Mouse (Mus musculus): ENCODE results near the gene Plch2. TPM values are rescaled to one million over a fixed set of nuclear protein-coding genes. Genes with fewer than 3 reads are reported as not detected.

Plch2 gene
- polyA plus RNA-seq, 1 experiment from 2014 or later, result 2.4 TPM

- 73% methylated on average over 3 of the region's 3 CpGs for WGBS
- no peak overlapping the region; the same call in 1 of the 2 replicates for H3K9ac ChIP-seq (ENCODE audit: low read length)
- no peaks in the 10 kb centered on the region for H3K9me3 ChIP-seq (ENCODE audit: control insufficient read depth, low read length)
- no peak for DNase-seq (ENCODE audit: low spot score)
- H3K4me3 ChIP-seq (ENCODE audit: low read depth, low read length), result peak overlapping the region; percentile 97; the same call in 1 of the 2 replicates
- H3K4me2 ChIP-seq (ENCODE audit: low read depth, low read length, severe bottlenecking), result peak overlapping the region; percentile 87; the same call in 1 of the 2 replicates
- no peak overlapping the region for H3K27ac ChIP-seq (ENCODE audit: low read depth, low read length)
- no peak for ATAC-seq (replicated peaks; ENCODE audit: low FRiP score)
- H3K4me1 ChIP-seq (replicated peaks; ENCODE audit: control insufficient read depth, insufficient read depth, low read length), result peaks cover 14% of the 10 kb centered on the region; the same call in 1 of the 2 replicates
- peaks cover 4% of the 10 kb centered on the region; the same call in 1 of the 2 replicates for H3K27me3 ChIP-seq (ENCODE audit: control insufficient read depth, insufficient read depth, low read length)
- peaks cover 14% of the 10 kb centered on the region; the same call in 1 of the 2 replicates for H3K36me3 ChIP-seq (ENCODE audit: control insufficient read depth, insufficient read depth, low read length)
These were observed 90.7 kb downstream of the Plch2 start for GRCm38 (mm10) chr4:154965856-154966255.

DNA sequence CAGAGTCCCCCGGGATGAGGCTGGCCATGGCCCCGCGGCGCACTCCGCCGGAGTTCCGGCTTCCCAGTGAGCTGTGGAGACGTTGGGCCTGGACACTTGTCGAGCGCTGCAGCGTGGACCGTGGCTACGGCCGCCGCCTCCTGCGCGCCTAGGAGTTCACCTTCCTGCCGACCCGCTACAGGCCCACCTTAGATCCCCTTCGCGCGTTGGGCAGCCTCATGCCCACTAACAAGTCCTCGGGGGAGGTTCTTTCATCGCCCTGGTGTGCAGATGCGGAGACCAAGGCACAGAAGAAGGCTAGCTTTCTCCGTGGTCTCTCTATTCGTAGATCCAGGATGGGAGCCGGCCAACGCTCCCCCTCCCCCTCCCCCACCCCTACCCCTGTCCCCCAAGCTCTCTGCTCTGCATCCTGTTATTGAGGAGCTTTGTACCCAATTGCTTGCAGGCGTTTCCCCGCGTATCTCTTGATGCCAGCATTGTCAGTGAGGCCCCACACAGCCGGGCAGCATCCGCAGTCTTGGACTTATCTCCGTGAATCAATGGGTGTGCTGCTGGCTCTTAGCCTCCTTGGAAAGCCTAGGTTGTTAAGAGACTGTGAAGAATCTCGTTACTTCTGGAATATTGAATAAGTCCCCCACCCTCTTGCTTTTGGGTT, 91.9 kb downstream of the Plch2 start:
- H3K36me3 ChIP-seq (ENCODE audit: control insufficient read depth, insufficient read depth, low read length), result peaks cover 9% of the 10 kb centered on the region; the same call in 1 of the 2 replicates
- H3K27me3 ChIP-seq (ENCODE audit: control insufficient read depth, insufficient read depth, low read length), result peaks cover 5% of the 10 kb centered on the region; the same call in 1 of the 2 replicates
- peak overlapping the region; percentile 98 for H3K27ac ChIP-seq (ENCODE audit: low read depth, low read length)
- H3K4me2 ChIP-seq (ENCODE audit: low read depth, low read length, severe bottlenecking), result peak overlapping the region; percentile 87
- no peak for DNase-seq (ENCODE audit: low spot score)
- no peak for ATAC-seq (replicated peaks; ENCODE audit: low FRiP score)
- H3K4me1 ChIP-seq (replicated peaks; ENCODE audit: control insufficient read depth, insufficient read depth, low read length), result peaks cover 22% of the 10 kb centered on the region
- under 1% methylated on average over 36 of the region's 36 CpGs for WGBS
- H3K9ac ChIP-seq (ENCODE audit: low read length), result peak overlapping the region; percentile 99
- peak overlapping the region; percentile 97 for H3K4me3 ChIP-seq (ENCODE audit: low read depth, low read length)
- H3K9me3 ChIP-seq (ENCODE audit: control insufficient read depth, low read length), result no peaks in the 10 kb centered on the region

- H3K36me3 ChIP-seq (ENCODE audit: control insufficient read depth, insufficient read depth, low read length), result peaks cover 4% of the 10 kb centered on the region; the same call in 1 of the 2 replicates
These were observed 92.5 kb downstream of the Plch2 start, which contains the start of gene Pank4 for GRCm38 (mm10) chr4:154963901-154964580. TSS of gene Pank4 (plus strand) at chr4:154964123.

GRCm38 (mm10) chr4:154963190-154963836, 93.3 kb downstream of the Plch2 start:
- 12% methylated on average over 11 of the region's 11 CpGs for WGBS
- Histone ChIP-seq H3K27me3 (ENCODE audit: control insufficient read depth, insufficient read depth, low read length) (peaks cover 12% of the 10 kb centered on the region; the same call in 1 of the 2 replicates), H3K9me3 (ENCODE audit: control insufficient read depth, low read length) (no peaks in the 10 kb centered on the region), H3K9ac (ENCODE audit: low read length) (peak overlapping the region; percentile 99), H3K36me3 (ENCODE audit: control insufficient read depth, insufficient read depth, low read length) (peaks cover 4% of the 10 kb centered on the region; the same call in 1 of the 2 replicates), H3K4me1 (replicated peaks; ENCODE audit: control insufficient read depth, insufficient read depth, low read length) (peaks cover 35% of the 10 kb centered on the region), H3K27ac (ENCODE audit: low read depth, low read length) (peak overlapping the region; percentile 98), H3K4me3 (ENCODE audit: low read depth, low read length) (peak overlapping the region; percentile 97), H3K4me2 (ENCODE audit: low read depth, low read length, severe bottlenecking) (peak overlapping the region; percentile 87)
- DNase-seq (ENCODE audit: low spot score) (no peak), ATAC-seq (replicated peaks; ENCODE audit: low FRiP score) (0 out of 2 replicates have a peak, but pooled peaks have one; percentile 1)

More at GRCm38 (mm10) chr4:154963901-154964580, 92.5 kb downstream of the Plch2 start, which contains the start of gene Pank4:
- Histone ChIP-seq H3K27ac (ENCODE audit: low read depth, low read length) (peak within 1 kb of the TSS; percentile 98), H3K27me3 (ENCODE audit: control insufficient read depth, insufficient read depth, low read length) (peaks cover 11% of the 10 kb centered on the region; the same call in 1 of the 2 replicates), H3K4me1 (replicated peaks; ENCODE audit: control insufficient read depth, insufficient read depth, low read length) (peaks cover 28% of the 10 kb centered on the region), H3K4me3 (ENCODE audit: low read depth, low read length) (peak within 1 kb of the TSS; percentile 97), H3K9ac (ENCODE audit: low read length) (peak within 1 kb of the TSS; percentile 99), H3K4me2 (ENCODE audit: low read depth, low read length, severe bottlenecking) (peak within 1 kb of the TSS; percentile 87), H3K9me3 (ENCODE audit: control insufficient read depth, low read length) (no peaks in the 10 kb centered on the region)
- WGBS, result under 1% methylated on average over 63 of the region's 66 CpGs
- peak; percentile 81 for ATAC-seq (replicated peaks; ENCODE audit: low FRiP score)
- DNase-seq (ENCODE audit: low spot score), result peak; percentile 95

- DNase-seq (ENCODE audit: low spot score), result no peak
- 47% methylated on average over 7 of the region's 7 CpGs for WGBS
- no peak for ATAC-seq (replicated peaks; ENCODE audit: low FRiP score)
These were observed 93.9 kb downstream of the Plch2 start for GRCm38 (mm10) chr4:154962683-154963082.

DNA sequence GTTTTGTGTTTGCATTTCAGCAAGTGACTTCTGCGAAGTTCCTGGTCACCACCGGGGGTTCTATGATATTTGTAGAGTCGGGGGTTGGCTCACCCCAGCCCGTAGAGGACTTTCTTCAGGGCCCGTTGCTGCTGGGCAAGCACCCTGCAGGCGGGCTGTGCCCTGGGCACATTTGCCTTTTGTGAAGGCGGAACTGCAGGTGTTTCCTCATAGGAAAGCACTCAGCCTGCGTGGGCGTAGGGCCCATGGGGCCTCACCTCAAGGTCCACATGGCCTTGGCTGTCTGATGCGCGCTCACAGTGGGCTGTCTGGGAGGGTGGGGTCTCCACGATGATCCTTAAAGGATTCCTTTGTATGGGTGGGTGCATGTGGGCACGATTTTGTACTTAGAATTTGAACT, 94.7 kb downstream of the Plch2 start:
- Histone ChIP-seq H3K9me3 (ENCODE audit: control insufficient read depth, low read length) (no peaks in the 10 kb centered on the region), H3K4me2 (ENCODE audit: low read depth, low read length, severe bottlenecking) (peak overlapping the region; percentile 87), H3K4me3 (ENCODE audit: low read depth, low read length) (peak overlapping the region; percentile 97), H3K4me1 (replicated peaks; ENCODE audit: control insufficient read depth, insufficient read depth, low read length) (peaks cover 48% of the 10 kb centered on the region), H3K9ac (ENCODE audit: low read length) (peak overlapping the region; percentile 99), H3K27me3 (ENCODE audit: control insufficient read depth, insufficient read depth, low read length) (peaks cover 18% of the 10 kb centered on the region), H3K36me3 (ENCODE audit: control insufficient read depth, insufficient read depth, low read length) (peaks cover 4% of the 10 kb centered on the region; the same call in 1 of the 2 replicates), H3K27ac (ENCODE audit: low read depth, low read length) (peak overlapping the region; percentile 98)
- WGBS, result 5% methylated on average over 13 of the region's 13 CpGs
- ATAC-seq (replicated peaks; ENCODE audit: low FRiP score), result no peak
- DNase-seq (ENCODE audit: low spot score), result no peak

More at GRCm38 (mm10) chr4:154962683-154963082, 93.9 kb downstream of the Plch2 start:
- peak overlapping the region; percentile 98 for H3K27ac ChIP-seq (ENCODE audit: low read depth, low read length)
- peak overlapping the region; percentile 99 for H3K9ac ChIP-seq (ENCODE audit: low read length)
- H3K36me3 ChIP-seq (ENCODE audit: control insufficient read depth, insufficient read depth, low read length), result peaks cover 4% of the 10 kb centered on the region; the same call in 1 of the 2 replicates
- peak overlapping the region; percentile 97 for H3K4me3 ChIP-seq (ENCODE audit: low read depth, low read length)
- H3K4me2 ChIP-seq (ENCODE audit: low read depth, low read length, severe bottlenecking), result peak overlapping the region; percentile 87
- H3K27me3 ChIP-seq (ENCODE audit: control insufficient read depth, insufficient read depth, low read length), result peaks cover 12% of the 10 kb centered on the region
- no peaks in the 10 kb centered on the region for H3K9me3 ChIP-seq (ENCODE audit: control insufficient read depth, low read length)
- peaks cover 40% of the 10 kb centered on the region for H3K4me1 ChIP-seq (replicated peaks; ENCODE audit: control insufficient read depth, insufficient read depth, low read length)

DNA sequence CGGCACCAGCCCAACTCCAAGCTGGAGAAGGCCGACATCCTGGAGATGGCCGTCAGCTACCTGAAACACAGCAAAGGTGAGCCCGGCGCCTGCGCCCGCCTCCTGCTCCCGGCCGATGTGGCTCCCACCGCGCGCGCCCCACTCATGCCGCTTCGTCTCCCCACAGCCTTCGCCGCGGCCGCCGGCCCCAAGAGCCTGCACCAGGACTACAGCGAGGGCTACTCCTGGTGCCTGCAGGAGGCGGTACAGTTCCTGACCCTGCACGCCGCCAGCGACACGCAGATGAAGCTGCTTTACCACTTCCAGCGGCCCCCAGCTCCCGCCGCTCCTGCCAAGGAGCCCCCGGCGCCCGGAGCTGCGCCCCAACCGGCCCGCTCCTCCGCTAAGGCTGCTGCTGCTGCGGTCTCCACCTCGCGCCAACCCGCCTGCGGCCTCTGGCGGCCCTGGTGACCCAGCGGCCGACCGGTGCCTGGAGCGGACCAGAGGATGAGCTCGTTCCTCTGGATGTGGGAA, 95.3 kb downstream of the Plch2 start:
- WGBS, result 0% methylated on average over 44 of the region's 47 CpGs

More for the DNA sequence above, 95.3 kb downstream of the Plch2 start:
- H3K36me3 ChIP-seq (ENCODE audit: control insufficient read depth, insufficient read depth, low read length), result peaks cover 4% of the 10 kb centered on the region; the same call in 1 of the 2 replicates
- ATAC-seq (replicated peaks; ENCODE audit: low FRiP score) (no peak), DNase-seq (ENCODE audit: low spot score) (no peak)
- H3K27me3 ChIP-seq (ENCODE audit: control insufficient read depth, insufficient read depth, low read length), result peaks cover 18% of the 10 kb centered on the region
- H3K9me3 ChIP-seq (ENCODE audit: control insufficient read depth, low read length), result no peaks in the 10 kb centered on the region
- H3K9ac ChIP-seq (ENCODE audit: low read length), result peak overlapping the region; percentile 99
- H3K4me2 ChIP-seq (ENCODE audit: low read depth, low read length, severe bottlenecking), result peak overlapping the region; percentile 87
- H3K4me1 ChIP-seq (replicated peaks; ENCODE audit: control insufficient read depth, insufficient read depth, low read length), result peaks cover 50% of the 10 kb centered on the region
- H3K4me3 ChIP-seq (ENCODE audit: low read depth, low read length), result peak overlapping the region; percentile 97
- H3K27ac ChIP-seq (ENCODE audit: low read depth, low read length), result peak overlapping the region; percentile 98
